Mouse (Mus musculus): ENCODE data around the gene Ccdc155. TPM values are rescaled to one million over a fixed set of nuclear protein-coding genes. Genes with fewer than 3 reads are reported as not detected.
A peak's percentile ranks its signal among the peaks of the same experiment; 100 is the strongest.

Gene Ccdc155
- total and polyA plus RNA-seq, 3 experiments = not detected

DNA sequence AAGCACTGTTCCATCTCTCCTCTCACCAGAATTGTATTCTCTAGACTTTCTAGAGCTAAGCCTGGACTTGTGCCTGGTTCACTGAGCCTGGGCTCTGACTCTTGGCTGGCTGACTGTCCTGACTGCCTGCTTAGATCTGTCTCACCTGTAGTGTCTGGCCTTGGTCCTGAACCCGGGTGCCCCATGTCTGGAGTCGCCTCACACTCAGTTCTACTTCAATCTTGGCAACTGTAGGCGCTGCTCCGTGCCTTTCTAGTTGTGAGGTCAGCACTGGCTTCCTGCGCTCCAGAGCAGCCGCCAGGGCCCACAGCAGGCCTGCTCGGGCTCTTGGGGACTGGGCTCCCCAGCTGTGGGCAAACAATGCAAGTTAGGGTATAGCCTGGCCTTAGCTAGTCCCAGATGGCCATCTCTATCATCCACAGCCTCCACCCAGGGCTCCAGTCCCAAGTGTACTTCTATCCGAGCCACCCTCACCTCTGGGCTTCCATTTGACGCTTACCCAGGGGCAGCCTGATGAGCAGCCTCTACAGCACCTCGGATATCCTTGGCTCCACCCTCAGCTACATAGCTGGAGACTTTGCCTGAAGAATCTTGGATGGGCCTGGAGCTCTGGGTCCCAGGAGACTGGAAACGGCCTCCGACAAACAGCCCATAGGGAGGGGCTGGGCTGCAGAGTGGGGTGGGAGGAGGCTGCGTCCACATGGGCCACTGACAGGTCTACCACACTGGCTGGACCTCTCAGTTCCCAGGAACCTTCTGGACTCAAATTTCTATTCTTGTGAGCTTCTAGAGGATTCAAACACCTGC is 60.1 kb downstream of the Ccdc155 start:
- H3K4me1 ChIP-seq (ENCODE audit: insufficient read depth, low read depth, low read length) = peaks cover 32% of the 10 kb centered on the region
- H3K4me3 ChIP-seq (ENCODE audit: low read depth, low read length) = no peak overlapping the region
- no peaks in the 10 kb centered on the region for H3K27me3 ChIP-seq (ENCODE audit: insufficient read depth, low read length)
- no peaks in the 10 kb centered on the region for H3K9me3 ChIP-seq (replicated peaks)
- DNase-seq (ENCODE audit: low spot score) = no peak
- peaks cover 98% of the 10 kb centered on the region for H3K36me3 ChIP-seq (replicated peaks)
- TF ChIP-seq GATA2 (IDR thresholded peaks at IDR 0.05; ENCODE audit: borderline replicate concordance, low read depth, low read length) (no peak), GATA1 (IDR thresholded peaks at IDR 0.05; ENCODE audit: borderline replicate concordance, low read length) (no peak), TAL1 (conservative IDR thresholded peaks at IDR 0.05; ENCODE audit: low read depth, low read length) (no peak), CTCF (IDR thresholded peaks at IDR 0.05; ENCODE audit: low read depth, low read length) (no peak), POLR2AphosphoS5 (IDR thresholded peaks at IDR 0.05; ENCODE audit: insufficient replicate concordance, low read depth, low read length) (no peak)
- no peak for ATAC-seq (ENCODE audit: extremely low read depth, insufficient number of reproducible peaks, low FRiP score, poor library complexity, severe bottlenecking)

DNA sequence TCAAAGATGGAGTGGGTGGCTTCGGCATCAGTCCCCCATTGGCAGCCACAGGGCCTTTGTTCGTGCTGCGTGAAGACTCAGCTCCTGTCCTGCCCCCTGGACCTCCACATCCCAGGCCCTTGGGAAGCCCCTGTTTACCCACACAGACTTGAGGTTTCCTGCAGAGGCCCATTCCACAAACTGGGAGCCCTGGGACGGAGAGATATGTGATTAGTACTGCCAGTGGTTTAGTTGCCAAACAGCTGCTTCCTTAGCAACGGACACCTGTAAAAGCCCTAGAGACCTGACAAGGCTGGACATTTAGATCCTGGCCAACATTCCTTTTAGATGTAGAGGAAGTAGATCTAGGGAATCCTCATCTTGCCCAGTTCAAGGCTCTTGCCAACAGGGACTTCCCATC is 62.8 kb downstream of the Ccdc155 start:
- DNase-seq (ENCODE audit: low spot score) (no peak), ATAC-seq (ENCODE audit: extremely low read depth, insufficient number of reproducible peaks, low FRiP score, poor library complexity, severe bottlenecking) (no peak)
- no peak for TF ChIP-seq POLR2AphosphoS5 (IDR thresholded peaks at IDR 0.05; ENCODE audit: insufficient replicate concordance, low read depth, low read length)
- TF ChIP-seq CTCF (IDR thresholded peaks at IDR 0.05; ENCODE audit: low read depth, low read length) = no peak
- TF ChIP-seq GATA1 (IDR thresholded peaks at IDR 0.05; ENCODE audit: borderline replicate concordance, low read length) = no peak
- TF ChIP-seq TAL1 (conservative IDR thresholded peaks at IDR 0.05; ENCODE audit: low read depth, low read length) = no peak
- no peak for TF ChIP-seq GATA2 (IDR thresholded peaks at IDR 0.05; ENCODE audit: borderline replicate concordance, low read depth, low read length)
- H3K9me3 ChIP-seq (replicated peaks) = no peaks in the 10 kb centered on the region
- H3K4me3 ChIP-seq (ENCODE audit: low read depth, low read length) = no peak overlapping the region
- H3K4me1 ChIP-seq (ENCODE audit: insufficient read depth, low read depth, low read length) = peaks cover 57% of the 10 kb centered on the region
- no peaks in the 10 kb centered on the region for H3K27me3 ChIP-seq (ENCODE audit: insufficient read depth, low read length)
- peaks cover 73% of the 10 kb centered on the region for H3K36me3 ChIP-seq (replicated peaks)

DNA sequence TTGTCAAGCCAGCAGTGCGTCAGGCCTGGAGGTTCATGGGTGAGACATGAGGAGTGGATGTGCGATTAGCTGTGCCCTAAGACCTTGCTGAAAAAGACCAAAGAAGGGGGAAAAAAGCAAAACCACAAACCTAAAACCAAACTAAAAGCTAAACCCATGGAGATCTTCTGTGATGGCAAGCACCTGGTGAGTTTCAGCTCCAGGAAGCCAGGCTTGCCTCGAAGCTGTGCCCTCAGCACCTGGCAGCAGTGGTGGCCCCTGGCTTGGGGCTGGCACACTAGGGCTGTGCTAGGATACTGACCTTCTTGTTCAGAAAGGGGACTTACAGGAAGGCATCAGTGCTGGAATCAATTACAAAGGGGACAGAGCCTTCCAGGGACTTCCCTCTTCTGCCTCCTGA is 63.4 kb downstream of the Ccdc155 start:
- no peak overlapping the region for H3K4me3 ChIP-seq (ENCODE audit: low read depth, low read length)
- peaks cover 63% of the 10 kb centered on the region for H3K4me1 ChIP-seq (ENCODE audit: insufficient read depth, low read depth, low read length)
- no peak for DNase-seq (ENCODE audit: low spot score)

GRCm38 (mm10) chr7:45139904-45140723 is 64.6 kb downstream of the Ccdc155 start:
- no peaks in the 10 kb centered on the region for H3K27me3 ChIP-seq (ENCODE audit: insufficient read depth, low read length)
- H3K9me3 ChIP-seq (replicated peaks) = no peaks in the 10 kb centered on the region
- peaks cover 55% of the 10 kb centered on the region for H3K36me3 ChIP-seq (replicated peaks)
- no peak for DNase-seq (ENCODE audit: low spot score)
- H3K4me1 ChIP-seq (ENCODE audit: insufficient read depth, low read depth, low read length) = peaks cover 70% of the 10 kb centered on the region
- TF ChIP-seq CTCF (IDR thresholded peaks at IDR 0.05; ENCODE audit: low read depth, low read length) (no peak), GATA2 (IDR thresholded peaks at IDR 0.05; ENCODE audit: borderline replicate concordance, low read depth, low read length) (no peak), POLR2AphosphoS5 (IDR thresholded peaks at IDR 0.05; ENCODE audit: insufficient replicate concordance, low read depth, low read length) (no peak), TAL1 (conservative IDR thresholded peaks at IDR 0.05; ENCODE audit: low read depth, low read length) (no peak), GATA1 (IDR thresholded peaks at IDR 0.05; ENCODE audit: borderline replicate concordance, low read length) (no peak)
- no peak for ATAC-seq (ENCODE audit: extremely low read depth, insufficient number of reproducible peaks, low FRiP score, poor library complexity, severe bottlenecking)
- H3K4me3 ChIP-seq (ENCODE audit: low read depth, low read length) = no peak overlapping the region

More for the DNA sequence above, 63.4 kb downstream of the Ccdc155 start:
- TF ChIP-seq CTCF (IDR thresholded peaks at IDR 0.05; ENCODE audit: low read depth, low read length) (no peak), POLR2AphosphoS5 (IDR thresholded peaks at IDR 0.05; ENCODE audit: insufficient replicate concordance, low read depth, low read length) (no peak), GATA2 (IDR thresholded peaks at IDR 0.05; ENCODE audit: borderline replicate concordance, low read depth, low read length) (no peak), TAL1 (conservative IDR thresholded peaks at IDR 0.05; ENCODE audit: low read depth, low read length) (no peak), GATA1 (IDR thresholded peaks at IDR 0.05; ENCODE audit: borderline replicate concordance, low read length) (no peak)
- H3K36me3 ChIP-seq (replicated peaks) = peaks cover 67% of the 10 kb centered on the region
- no peak for ATAC-seq (ENCODE audit: extremely low read depth, insufficient number of reproducible peaks, low FRiP score, poor library complexity, severe bottlenecking)
- no peaks in the 10 kb centered on the region for H3K27me3 ChIP-seq (ENCODE audit: insufficient read depth, low read length)
- no peaks in the 10 kb centered on the region for H3K9me3 ChIP-seq (replicated peaks)

DNA sequence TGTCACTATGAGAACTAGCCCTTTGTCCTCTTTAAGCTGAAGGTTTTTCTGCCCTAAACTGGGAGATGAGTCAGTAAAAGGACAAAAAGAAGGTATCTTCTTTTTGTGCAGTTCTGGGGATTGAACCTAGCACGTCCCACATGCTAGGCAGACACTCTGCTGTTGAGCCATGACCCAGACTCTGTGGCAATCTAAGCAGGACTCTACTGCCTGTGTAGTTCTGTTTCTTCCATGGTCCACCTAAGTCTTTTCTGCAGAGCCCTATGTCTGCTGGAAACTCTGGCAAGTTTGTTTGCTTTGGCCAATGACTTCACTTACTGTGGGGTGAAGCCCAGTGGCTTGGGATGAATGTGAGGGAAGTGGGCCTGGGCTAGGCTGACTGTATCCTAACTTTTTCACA is 66.3 kb downstream of the Ccdc155 start:
- H3K4me1 ChIP-seq (ENCODE audit: insufficient read depth, low read depth, low read length) = peaks cover 85% of the 10 kb centered on the region
- no peak for TF ChIP-seq TAL1 (conservative IDR thresholded peaks at IDR 0.05; ENCODE audit: low read depth, low read length)
- no peak for TF ChIP-seq GATA2 (IDR thresholded peaks at IDR 0.05; ENCODE audit: borderline replicate concordance, low read depth, low read length)
- ATAC-seq (ENCODE audit: extremely low read depth, insufficient number of reproducible peaks, low FRiP score, poor library complexity, severe bottlenecking) = no peak
- H3K27me3 ChIP-seq (ENCODE audit: insufficient read depth, low read length) = no peaks in the 10 kb centered on the region
- H3K36me3 ChIP-seq (replicated peaks) = peaks cover 49% of the 10 kb centered on the region
- H3K9me3 ChIP-seq (replicated peaks) = peaks cover under 1% of the 10 kb centered on the region; the same call in 1 of the 2 replicates
- H3K4me3 ChIP-seq (ENCODE audit: low read depth, low read length) = peak overlapping the region; percentile 41; the same call in 1 of the 2 replicates
- DNase-seq (ENCODE audit: low spot score) = no peak
